Mouse (Mus musculus) ES-E14 (cell line): ENCODE measurements at regions not wholly inside any gene's neighbourhood (a gene's known extent, or its start where the extent isn't known, plus 50 kb on each side); places are given as distances from the start of the nearest gene placed in this dataset.

Experiments used
- MAFK ChIP-seq: IDR thresholded peaks from 2 replicates; pipeline ENCODE4 v1.6.1; 2014; ENCODE audit warnings: mild to moderate bottlenecking, low read depth, low read length, inconsistent platforms; ENCODE audit not compliant: insufficient read depth
- ZNF384 ChIP-seq: IDR thresholded peaks from 2 replicates; pipeline ENCODE4 v1.6.1; 2012; ENCODE audit warnings: low read depth, low read length, inconsistent platforms

DNA sequence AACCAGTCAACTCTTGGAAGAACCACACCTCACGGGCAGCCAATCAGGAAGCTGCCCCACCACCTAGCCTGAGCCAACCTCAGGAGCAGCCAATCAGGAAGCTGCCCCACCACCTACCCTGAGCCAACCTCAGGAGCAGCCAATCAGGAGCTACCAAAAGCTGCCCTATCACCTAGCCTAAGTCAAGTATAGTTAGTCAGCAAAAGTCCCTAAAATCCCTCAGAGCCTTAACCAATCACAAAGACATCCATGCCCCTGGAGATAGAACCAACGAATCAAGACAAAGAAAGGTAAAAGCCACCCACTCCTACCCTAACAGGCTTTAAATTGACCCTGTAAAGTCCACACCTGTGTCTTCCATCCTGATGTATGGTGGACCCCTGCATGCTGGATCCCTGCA is 61.7 kb upstream of the Ust start:
- TF ChIP-seq MAFK: peak; percentile 78
- no peak for TF ChIP-seq ZNF384
